Mouse (Mus musculus): ENCODE data around the gene Ms4a8a. TPM values are rescaled to one million over a fixed set of nuclear protein-coding genes. Genes with fewer than 3 reads are reported as not detected.

The Ms4a8a gene
- total RNA-seq, 2 experiments from 2014 or later, result 0.73 to 1.1 TPM

Other genes starting within 250 kb of the Ms4a8a start
- 1 to 10 TPM in 1 of 2 experiments, under 1 TPM in 1; 0.75 to 1.6 TPM for gene Slc15a3, start 241.4 kb downstream of the Ms4a8a start, total RNA-seq (2021)
- 10 to 100 TPM; 26.9 to 29.9 TPM for gene Tmem132a, start 211.2 kb downstream of the Ms4a8a start, total RNA-seq (2021)
- 100 to 1,000 TPM; 208 to 212 TPM for gene Tmem109, start 199.1 kb downstream of the Ms4a8a start, total RNA-seq (2021)
- gene Prpf19, start 185.9 kb downstream of the Ms4a8a start, total RNA-seq (2021), result 100 to 1,000 TPM; 264 to 270 TPM
- gene Zp1, start 160.5 kb downstream of the Ms4a8a start, total RNA-seq (2021), result under 1 TPM in 1 of 2 experiments, not detected in 1; 0.23 TPM
- under 1 TPM in 1 of 2 experiments, not detected in 1; 0.14 TPM for gene Ptgdr2, start 143.9 kb downstream of the Ms4a8a start, total RNA-seq (2021)
- gene Ccdc86, start 131.8 kb downstream of the Ms4a8a start, total RNA-seq (2021), result 10 to 100 TPM; 26.9 to 27.3 TPM
- gene Ms4a10, start 106.4 kb downstream of the Ms4a8a start, total RNA-seq (2021), result not detected
- not detected for gene Ms4a15, start 87.9 kb downstream of the Ms4a8a start, total RNA-seq (2021)
- gene Ms4a18, start 63.1 kb downstream of the Ms4a8a start, total RNA-seq (2021), result not detected
- under 1 TPM; 0.19 to 0.29 TPM for gene 1700017D01Rik, start 49.8 kb upstream of the Ms4a8a start, total RNA-seq (2021)
- not detected for gene 1700025F22Rik, start 84.2 kb upstream of the Ms4a8a start, total RNA-seq (2021)
- not detected for gene Ms4a13, start 115.6 kb upstream of the Ms4a8a start, total RNA-seq (2021)
- not detected for gene Ms4a12, start 151.3 kb upstream of the Ms4a8a start, total RNA-seq (2021)
- gene Ms4a1, start 185.1 kb upstream of the Ms4a8a start, total RNA-seq (2021), result under 1 TPM; 0.12 to 0.56 TPM
- not detected for gene Ms4a5, start 202.8 kb upstream of the Ms4a8a start, total RNA-seq (2021)
- under 1 TPM; 0.12 to 0.25 TPM for gene Ms4a14, start 233.4 kb upstream of the Ms4a8a start, total RNA-seq (2021)

All from gastrocnemius, postnatal 10 days (tissue).